Mouse (Mus musculus): ENCODE results near the gene Insr.

DNA sequence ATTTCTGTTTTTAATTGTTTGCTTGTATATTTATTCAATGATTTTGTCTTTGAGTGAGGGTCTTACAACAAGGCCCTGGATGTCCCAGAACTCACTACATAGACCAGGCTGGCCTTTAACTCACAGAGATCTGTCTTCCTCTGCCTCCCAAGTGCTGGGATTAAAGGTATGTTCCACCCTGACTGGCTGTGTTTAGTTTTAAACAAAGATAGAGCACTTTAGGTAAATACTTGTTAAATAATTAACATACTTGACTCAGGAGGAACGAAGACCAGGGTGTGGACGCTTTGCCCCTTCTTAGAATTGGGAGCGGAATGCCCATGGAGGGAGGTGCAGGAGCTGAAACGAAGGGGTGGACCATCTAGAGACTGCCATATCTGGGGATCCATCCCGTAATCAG, 37.2 kb upstream of the Insr start:
- TF ChIP-seq CTCF (IDR thresholded peaks at IDR 0.05; ENCODE audit: borderline replicate concordance, extremely low read depth, insufficient read depth, insufficient read length), result no peak
- no peak for TF ChIP-seq POLR2A (IDR thresholded peaks at IDR 0.05; ENCODE audit: borderline replicate concordance, extremely low read depth, insufficient read depth, insufficient read length, poor library complexity, severe bottlenecking)

All from brain, embryonic 14.5 days (tissue).